19 mouse cellular contexts compared by ENCODE assay signal in the genomic region with DNA sequence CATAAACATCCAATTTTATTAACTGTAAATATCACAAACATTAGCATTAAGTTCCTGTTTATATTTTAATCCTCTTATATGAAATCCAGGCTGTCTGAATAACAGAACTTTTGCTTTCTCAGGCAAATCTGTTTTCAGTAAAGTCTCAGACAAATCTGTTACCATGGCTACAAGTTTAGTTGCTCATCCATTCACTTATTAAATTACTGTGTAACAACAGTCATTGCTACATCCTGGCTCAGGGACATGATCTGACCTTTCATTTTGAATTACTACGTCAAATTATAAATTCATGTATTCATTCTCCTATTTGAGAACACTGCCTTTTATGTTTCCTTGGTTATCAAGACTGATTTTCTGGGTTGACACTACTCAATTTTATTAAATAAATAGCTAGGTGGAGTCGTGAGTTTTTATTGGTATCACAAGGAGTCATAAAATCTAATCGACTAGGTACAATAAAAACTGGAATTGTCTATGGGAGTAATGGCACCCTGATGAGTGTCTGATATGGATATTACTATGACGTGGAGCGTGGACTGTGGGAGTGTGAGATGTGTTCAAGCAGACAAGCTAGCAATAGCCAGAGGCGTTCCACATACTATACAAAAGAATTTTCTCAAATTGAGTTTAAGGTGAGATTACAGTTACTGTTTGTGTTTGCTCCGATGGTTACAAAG.
DNase-seq lines count a peak whose midpoint lies in the region; ATAC-seq and TF ChIP-seq lines count a peak whose summit lies in the region.
"Had no signal": no experiment of that assay in that cellular context is flagged by ENCODE, and none has a peak within 500 bp of the region (broad histone marks: within the 10 kb centered on the region; RNA-seq: fewer than 3 reads in every experiment).

No protein-coding gene starts in this region.

- H3K4me1 ChIP-seq in embryonic facial prominence, embryonic 11.5 days (ENCODE audit: control insufficient read depth, insufficient read depth, low read length) = no peaks in the 10 kb centered on the region
- no peaks in the 10 kb centered on the region for H3K4me1 ChIP-seq in embryonic facial prominence, embryonic 10.5 days
- no peaks in the 10 kb centered on the region for H3K4me1 ChIP-seq in midbrain, embryonic 14.5 days (ENCODE audit: control insufficient read depth, insufficient read depth, low read length)
- no peaks in the 10 kb centered on the region; the same call in 1 of the 2 replicates for H3K4me1 ChIP-seq in midbrain, embryonic 10.5 days
- 0 out of 2 replicates have a peak, but pooled peaks cover 6% of the 10 kb centered on the region for H3K4me1 ChIP-seq in limb, embryonic 14.5 days (ENCODE audit: control insufficient read depth, insufficient read depth, low read length)
- no peaks in the 10 kb centered on the region for H3K4me1 ChIP-seq in neural tube, embryonic 15.5 days
- H3K4me1 ChIP-seq: forebrain, embryonic 12.5 days; limb, embryonic 15.5 days had no signal

- no peak for TF ChIP-seq POLR2A in limb, embryonic 14.5 days (IDR thresholded peaks at IDR 0.05; ENCODE audit: borderline replicate concordance, extremely low read depth, insufficient read depth, insufficient read length)

- H3K4me3 ChIP-seq in embryonic facial prominence, embryonic 11.5 days (ENCODE audit: low read depth, low read length) = no peak overlapping the region
- no peak overlapping the region for H3K4me3 ChIP-seq in embryonic facial prominence, embryonic 10.5 days
- no peak overlapping the region for H3K4me3 ChIP-seq in midbrain, embryonic 14.5 days (replicated peaks; ENCODE audit: low read depth, low read length)
- no peak overlapping the region for H3K4me3 ChIP-seq in midbrain, embryonic 10.5 days
- H3K4me3 ChIP-seq in limb, embryonic 14.5 days (replicated peaks; ENCODE audit: low read length) = no peak overlapping the region
- H3K4me3 ChIP-seq in neural tube, embryonic 15.5 days (replicated peaks) = no peak overlapping the region
- H3K4me3 ChIP-seq: forebrain, embryonic 12.5 days; heart, adult 2 months; limb, embryonic 15.5 days had no signal

- H3K9me3 ChIP-seq in embryonic facial prominence, embryonic 11.5 days (replicated peaks; ENCODE audit: control insufficient read depth, low read length) = no peaks in the 10 kb centered on the region
- no peaks in the 10 kb centered on the region for H3K9me3 ChIP-seq in embryonic facial prominence, embryonic 10.5 days
- no peaks in the 10 kb centered on the region for H3K9me3 ChIP-seq in midbrain, embryonic 14.5 days (ENCODE audit: control insufficient read depth, low read length)
- no peaks in the 10 kb centered on the region for H3K9me3 ChIP-seq in midbrain, embryonic 10.5 days (replicated peaks)
- H3K9me3 ChIP-seq in limb, embryonic 14.5 days (ENCODE audit: control insufficient read depth, low read length) = no peaks in the 10 kb centered on the region
- H3K9me3 ChIP-seq in neural tube, embryonic 15.5 days (replicated peaks) = no peaks in the 10 kb centered on the region
- H3K9me3 ChIP-seq: forebrain, embryonic 12.5 days; limb, embryonic 15.5 days had no signal

- peak; percentile 37 for DNase-seq in embryonic facial prominence, embryonic 11.5 days (ENCODE audit: low spot score)
- no peak for DNase-seq in embryonic facial prominence, embryonic 10.5 days (ENCODE audit: low spot score)
- DNase-seq in midbrain, embryonic 14.5 days = peak; percentile 47
- DNase-seq in midbrain, embryonic 10.5 days (ENCODE audit: low spot score) = no peak
- no peak for DNase-seq in limb, embryonic 14.5 days (ENCODE audit: low spot score)
- no peak for DNase-seq in adrenal gland, postnatal 10 days
- no peak for DNase-seq in urinary bladder, adult 2 months (ENCODE audit: low spot score)
- DNase-seq: adrenal gland, postnatal 25 days; cerebellum, adult 11 months; cerebellum, adult 9-11 months; gastrocnemius, postnatal 36 days; heart, adult 2 months; kidney, adult 8-10 months; kidney, postnatal 10 days; lung, embryonic 14.5 days had no signal

- no peak overlapping the region for H3K27ac ChIP-seq in embryonic facial prominence, embryonic 11.5 days (replicated peaks; ENCODE audit: low read depth, low read length)
- H3K27ac ChIP-seq in embryonic facial prominence, embryonic 10.5 days (replicated peaks) = no peak overlapping the region
- no peak overlapping the region for H3K27ac ChIP-seq in midbrain, embryonic 14.5 days (replicated peaks; ENCODE audit: low read depth, low read length)
- no peak overlapping the region for H3K27ac ChIP-seq in midbrain, embryonic 10.5 days (replicated peaks)
- no peak overlapping the region for H3K27ac ChIP-seq in limb, embryonic 14.5 days (replicated peaks; ENCODE audit: low read depth, low read length)
- 0 out of 2 replicates have a peak overlapping the region, but pooled peaks have one; percentile 23 for H3K27ac ChIP-seq in neural tube, embryonic 15.5 days (replicated peaks)
- H3K27ac ChIP-seq: forebrain, embryonic 12.5 days; heart, adult 2 months; limb, embryonic 15.5 days; liver, embryonic 14.5 days had no signal

- 74% methylated on average over 7 of the region's 7 CpGs for WGBS in embryonic facial prominence, embryonic 11.5 days
- 82% methylated on average over 7 of the region's 7 CpGs for WGBS in embryonic facial prominence, embryonic 10.5 days
- 42% methylated on average over 7 of the region's 7 CpGs for WGBS in midbrain, embryonic 14.5 days
- WGBS in midbrain, embryonic 10.5 days = 86% methylated on average over 7 of the region's 7 CpGs
- WGBS in limb, embryonic 14.5 days = 44% methylated on average over 7 of the region's 7 CpGs
- 45% methylated on average over 7 of the region's 7 CpGs for WGBS in neural tube, embryonic 15.5 days

- H3K36me3 ChIP-seq in embryonic facial prominence, embryonic 11.5 days (replicated peaks; ENCODE audit: control insufficient read depth, insufficient read depth, low read depth, low read length) = no peaks in the 10 kb centered on the region
- no peaks in the 10 kb centered on the region for H3K36me3 ChIP-seq in embryonic facial prominence, embryonic 10.5 days (replicated peaks)
- H3K36me3 ChIP-seq in midbrain, embryonic 14.5 days (ENCODE audit: control insufficient read depth, insufficient read depth, low read length) = no peaks in the 10 kb centered on the region
- H3K36me3 ChIP-seq in midbrain, embryonic 10.5 days = no peaks in the 10 kb centered on the region
- no peaks in the 10 kb centered on the region for H3K36me3 ChIP-seq in limb, embryonic 14.5 days (ENCODE audit: control insufficient read depth, insufficient read depth, low read length)
- H3K36me3 ChIP-seq in neural tube, embryonic 15.5 days = no peaks in the 10 kb centered on the region
- H3K36me3 ChIP-seq: forebrain, embryonic 12.5 days; limb, embryonic 15.5 days had no signal

- H3K27me3 ChIP-seq in embryonic facial prominence, embryonic 11.5 days (ENCODE audit: control insufficient read depth, insufficient read depth, low read length) = no peaks in the 10 kb centered on the region
- H3K27me3 ChIP-seq in embryonic facial prominence, embryonic 10.5 days (replicated peaks; ENCODE audit: low read depth, poor library complexity, severe bottlenecking) = no peaks in the 10 kb centered on the region
- H3K27me3 ChIP-seq in midbrain, embryonic 14.5 days (ENCODE audit: control insufficient read depth, insufficient read depth, low read length) = no peaks in the 10 kb centered on the region
- H3K27me3 ChIP-seq in midbrain, embryonic 10.5 days (ENCODE audit: low read depth, poor library complexity, severe bottlenecking) = no peaks in the 10 kb centered on the region
- no peaks in the 10 kb centered on the region for H3K27me3 ChIP-seq in limb, embryonic 14.5 days (ENCODE audit: control insufficient read depth, insufficient read depth, low read length)
- H3K27me3 ChIP-seq in neural tube, embryonic 15.5 days (replicated peaks) = no peaks in the 10 kb centered on the region
- H3K27me3 ChIP-seq: forebrain, embryonic 12.5 days; limb, embryonic 15.5 days had no signal

- H3K9ac ChIP-seq in embryonic facial prominence, embryonic 11.5 days (replicated peaks; ENCODE audit: low read length) = no peak overlapping the region
- no peak overlapping the region for H3K9ac ChIP-seq in midbrain, embryonic 14.5 days (replicated peaks; ENCODE audit: low read length)
- no peak overlapping the region for H3K9ac ChIP-seq in limb, embryonic 14.5 days (ENCODE audit: low read depth, low read length, severe bottlenecking)
- no peak overlapping the region for H3K9ac ChIP-seq in neural tube, embryonic 15.5 days (replicated peaks)
- H3K9ac ChIP-seq: forebrain, embryonic 12.5 days; limb, embryonic 15.5 days; liver, embryonic 14.5 days; lung, embryonic 14.5 days had no signal

- ATAC-seq in embryonic facial prominence, embryonic 11.5 days (replicated peaks; ENCODE audit: insufficient number of reproducible peaks, low FRiP score, low TSS enrichment, low read depth) = no peak
- ATAC-seq in midbrain, embryonic 14.5 days (ENCODE audit: low FRiP score, low TSS enrichment) = no peak
- peak; percentile 77 for ATAC-seq in limb, embryonic 14.5 days (ENCODE audit: low FRiP score, low read depth)
- peak; percentile 86 for ATAC-seq in neural tube, embryonic 15.5 days (ENCODE audit: low FRiP score)

- no peak overlapping the region for H3K4me2 ChIP-seq in embryonic facial prominence, embryonic 11.5 days (ENCODE audit: low read depth, low read length)
- H3K4me2 ChIP-seq in midbrain, embryonic 14.5 days (ENCODE audit: low read length) = no peak overlapping the region
- H3K4me2 ChIP-seq in limb, embryonic 14.5 days (replicated peaks; ENCODE audit: low read depth, low read length, severe bottlenecking) = no peak overlapping the region
- H3K4me2 ChIP-seq in neural tube, embryonic 15.5 days = no peak overlapping the region
- H3K4me2 ChIP-seq: forebrain, embryonic 12.5 days; limb, embryonic 15.5 days; lung, embryonic 14.5 days had no signal

Comparison
In these comparisons a context has a peak if more than half of its experiments do, and no peak if none do; other contexts are left out.
1. DNase-seq: peak in embryonic facial prominence, embryonic 11.5 days (single experiment) and midbrain, embryonic 14.5 days (single experiment); none in embryonic facial prominence, embryonic 10.5 days (single experiment), midbrain, embryonic 10.5 days (single experiment), limb, embryonic 14.5 days (single experiment), adrenal gland, postnatal 10 days (single experiment) and urinary bladder, adult 2 months (single experiment).
2. ATAC-seq: peak in limb, embryonic 14.5 days (single experiment) and neural tube, embryonic 15.5 days (single experiment); none in embryonic facial prominence, embryonic 11.5 days (single experiment) and midbrain, embryonic 14.5 days (single experiment).